8 mouse cellular contexts compared by ENCODE assay signal in genomic region chr15:9093598-9094365, GRCm38 (mm10). TPM values are rescaled to one million over a fixed set of nuclear protein-coding genes. Genes with fewer than 3 reads are reported as not detected.
DNase-seq lines count a peak whose midpoint lies in the region; ATAC-seq lines count a peak whose summit lies in the region.

No protein-coding gene starts in this region.

- H3K36me3 ChIP-seq in heart, embryonic 15.5 days, result peaks cover 33% of the 10 kb centered on the region
- peaks cover 92% of the 10 kb centered on the region for H3K36me3 ChIP-seq in liver, embryonic 15.5 days (replicated peaks)

- intact Hi-C loops in heart, postnatal 25 days (cut with DNase I), result no loop called here

- H3K9me3 ChIP-seq in heart, embryonic 15.5 days (replicated peaks), result no peaks in the 10 kb centered on the region
- H3K9me3 ChIP-seq in liver, embryonic 15.5 days (replicated peaks), result no peaks in the 10 kb centered on the region

- WGBS in heart, embryonic 15.5 days, result 62% methylated on average over 11 of the region's 11 CpGs
- 64% methylated on average over 11 of the region's 11 CpGs for WGBS in liver, embryonic 15.5 days (ENCODE audit: insufficient replicate concordance)

- DNase-seq in heart, postnatal 25 days (ENCODE audit: low spot score), result no peak
- peak; percentile 77 for DNase-seq in R1 (ENCODE audit: low read depth, low spot score)
- no peak for DNase-seq in spleen, postnatal 10 days (ENCODE audit: low spot score in 2 of 2)
- DNase-seq in embryo, embryonic 11 days, result no peak
- no peak for DNase-seq in adrenal gland, postnatal 10 days

- peak overlapping the region; percentile 14; the same call in 1 of the 2 replicates for H3K4me3 ChIP-seq in heart, embryonic 15.5 days
- H3K4me3 ChIP-seq in liver, embryonic 15.5 days (replicated peaks), result no peak overlapping the region

- no peak overlapping the region for H3K9ac ChIP-seq in heart, embryonic 15.5 days
- H3K9ac ChIP-seq in liver, embryonic 15.5 days, result no peak overlapping the region

- H3K27me3 ChIP-seq in heart, embryonic 15.5 days, result no peaks in the 10 kb centered on the region
- H3K27me3 ChIP-seq in liver, embryonic 15.5 days, result no peaks in the 10 kb centered on the region

- ATAC-seq in heart, embryonic 15.5 days (replicated peaks; ENCODE audit: insufficient number of reproducible peaks, insufficient read depth, low FRiP score, low read depth), result no peak; the same call in 1 of the 2 replicates
- peak; percentile 30; the same call in 1 of the 2 replicates for ATAC-seq in granulocyte monocyte progenitor cell, adult 5-6 weeks (replicated peaks; ENCODE audit: poor library complexity, severe bottlenecking)
- ATAC-seq in liver, embryonic 15.5 days (ENCODE audit: insufficient read depth), result peak; percentile 31

- H3K4me2 ChIP-seq in heart, embryonic 15.5 days, result peak overlapping the region; percentile 38; the same call in 1 of the 2 replicates
- H3K4me2 ChIP-seq in liver, embryonic 15.5 days, result peak overlapping the region; percentile 50

- H3K27ac ChIP-seq in heart, embryonic 15.5 days, result peak overlapping the region; percentile 45
- H3K27ac ChIP-seq in liver, embryonic 15.5 days (replicated peaks), result peak overlapping the region; percentile 64

- H3K4me1 ChIP-seq in heart, embryonic 15.5 days (replicated peaks), result peaks cover 16% of the 10 kb centered on the region
- peaks cover 52% of the 10 kb centered on the region for H3K4me1 ChIP-seq in liver, embryonic 15.5 days (replicated peaks)

RNA-seq across cellular contexts. Expression of gene Nadk2, which starts 22.7 kb away (rescaled TPM):
- polyA plus RNA-seq in heart, embryonic 15.5 days (2015; fragmentation: Nextera tagmentation; extraction: Ambion mirVana), result 43.7 TPM in 2 replicates
- total RNA-seq in heart, postnatal 25 days (2021), result 10 to 100 TPM; 53.9 to 54.1 TPM
- 31.8 and 52.6 TPM in 2 replicates for total RNA-seq in granulocyte monocyte progenitor cell, adult 5-6 weeks (2014; fragmentation: Nextera tagmentation)
- total RNA-seq in granulocyte monocyte progenitor cell, adult 5-6 weeks (2017), result 57.9 and 63.5 TPM in 2 replicates
- polyA plus RNA-seq in liver, embryonic 15.5 days (2015; fragmentation: Nextera tagmentation; extraction: Ambion mirVana), result 97.8 and 101 TPM in 2 replicates
- 10 to 100 TPM; 74.0 to 74.3 TPM for total RNA-seq in adrenal gland, postnatal 10 days (2021)

RNA-seq across cellular contexts. Expression of gene Lmbrd2, which starts 46.6 kb away (rescaled TPM):
- polyA plus RNA-seq in heart, embryonic 15.5 days (2015; fragmentation: Nextera tagmentation; extraction: Ambion mirVana), result 1.5 and 2.2 TPM in 2 replicates
- 10 to 100 TPM; 10.8 to 12.7 TPM for total RNA-seq in heart, postnatal 25 days (2021)
- 10.1 and 16.1 TPM in 2 replicates for total RNA-seq in granulocyte monocyte progenitor cell, adult 5-6 weeks (2014; fragmentation: Nextera tagmentation)
- total RNA-seq in granulocyte monocyte progenitor cell, adult 5-6 weeks (2017), result 6.6 and 7.0 TPM in 2 replicates
- 1.4 and 1.8 TPM in 2 replicates for polyA plus RNA-seq in liver, embryonic 15.5 days (2015; fragmentation: Nextera tagmentation; extraction: Ambion mirVana)
- 10 to 100 TPM; 19.2 to 22.5 TPM for total RNA-seq in adrenal gland, postnatal 10 days (2021)
